ENCODE assay signal across 1 mouse cellular context in the genomic region with DNA sequence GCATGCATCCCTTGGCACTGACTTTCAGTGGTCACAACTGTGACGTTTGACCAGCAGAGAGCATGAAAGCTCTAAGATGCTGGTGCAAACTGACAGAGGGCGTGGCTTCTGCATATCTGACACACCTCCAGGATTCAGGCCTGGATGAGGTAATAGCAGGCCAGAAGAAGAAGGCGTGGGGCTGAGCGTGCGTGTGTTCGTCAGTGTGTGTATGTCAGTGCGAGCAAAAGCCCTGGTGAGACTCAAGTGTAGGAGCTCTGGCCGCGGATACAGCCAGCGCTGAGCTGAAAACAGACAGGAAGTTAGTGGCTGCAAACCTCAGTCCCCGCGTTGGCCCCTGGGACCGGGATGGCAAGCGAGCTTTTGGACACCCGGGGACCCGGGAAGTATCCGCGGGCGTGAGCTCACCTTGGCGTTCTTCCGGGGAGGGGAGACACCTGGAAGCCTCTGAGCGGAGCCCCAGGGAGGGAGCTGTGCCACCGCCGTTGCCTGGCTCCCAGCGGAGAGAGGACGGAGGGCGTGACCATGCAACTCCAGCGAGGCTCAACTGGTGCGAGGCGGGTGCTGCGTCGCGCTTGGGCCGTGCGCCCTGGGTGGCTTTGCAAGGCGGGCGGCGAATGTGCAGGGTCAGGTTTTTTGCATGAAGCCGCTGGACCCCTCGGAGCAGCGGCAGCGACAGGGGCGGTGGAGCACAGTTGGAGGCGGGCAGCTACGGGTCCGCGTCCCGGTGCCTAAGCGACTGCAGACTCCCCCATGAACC.
A peak's percentile ranks its signal among the peaks of the same experiment; 100 is the strongest.
TF ChIP-seq lines count a peak whose summit lies in the region.

No protein-coding gene starts in this region.

TF ChIP-seq in CH12.LX, 34 proteins besides CTCF, POLR2A, EP300 and RAD21 (continued from another document):
- TF ChIP-seq ZNF384 (IDR thresholded peaks at IDR 0.05; ENCODE audit: low read depth, low read length) (no peak), IRF4 (IDR thresholded peaks at IDR 0.05; ENCODE audit: low read depth, low read length) (no peak), MAZ (IDR thresholded peaks at IDR 0.05; ENCODE audit: low read depth, low read length) (no peak), GABPA (IDR thresholded peaks at IDR 0.05; ENCODE audit: insufficient replicate concordance, low read depth, low read length) (no peak), JUN (IDR thresholded peaks at IDR 0.05; ENCODE audit: insufficient read depth, low read depth, low read length) (no peak), ELF1 (IDR thresholded peaks at IDR 0.05; ENCODE audit: low read depth, low read length) (no peak), USF1 (IDR thresholded peaks at IDR 0.05; ENCODE audit: low read depth, low read length) (no peak), USF2 (conservative IDR thresholded peaks at IDR 0.05; ENCODE audit: low read depth, low read length) (no peak), MYC (IDR thresholded peaks at IDR 0.05; ENCODE audit: low read depth, low read length) (0 out of 2 replicates have a peak, but pooled peaks have one; percentile 24), ZKSCAN1 (IDR thresholded peaks at IDR 0.05; ENCODE audit: borderline replicate concordance, low read depth, low read length) (no peak), TCF12 (IDR thresholded peaks at IDR 0.05; ENCODE audit: low read depth, low read length) (no peak), MAFK (IDR thresholded peaks at IDR 0.05; ENCODE audit: insufficient replicate concordance, low read length) (no peak), SIN3A (IDR thresholded peaks at IDR 0.05; ENCODE audit: low read length) (peak; percentile 64; the same call in 1 of the 2 replicates), JUND (conservative IDR thresholded peaks at IDR 0.05; ENCODE audit: low read depth, low read length) (no peak), TBP (conservative IDR thresholded peaks at IDR 0.05; ENCODE audit: low read depth, low read length) (no peak), ETS1 (conservative IDR thresholded peaks at IDR 0.05; ENCODE audit: low read depth, low read length) (no peak), CHD2 (IDR thresholded peaks at IDR 0.05; ENCODE audit: low read length) (no peak), CHD1 (IDR thresholded peaks at IDR 0.05; ENCODE audit: low read depth, low read length) (no peak), HCFC1 (IDR thresholded peaks at IDR 0.05; ENCODE audit: low read depth, low read length) (no peak), E2F4 (IDR thresholded peaks at IDR 0.05; ENCODE audit: insufficient replicate concordance, low read depth, low read length) (no peak), MXI1 (IDR thresholded peaks at IDR 0.05; ENCODE audit: low read depth, low read length) (peak; percentile 84; the same call in 1 of the 2 replicates), SMC3 (IDR thresholded peaks at IDR 0.05; ENCODE audit: low read depth, low read length) (peak; percentile 68), NELFE (IDR thresholded peaks at IDR 0.05; ENCODE audit: low read depth, low read length) (no peak), ZMIZ1 (IDR thresholded peaks at IDR 0.05; ENCODE audit: low read depth, low read length) (no peak), ZC3H11A (IDR thresholded peaks at IDR 0.05; ENCODE audit: low read depth, low read length) (no peak), MAX (IDR thresholded peaks at IDR 0.05; ENCODE audit: low read length) (peak; percentile 40; the same call in 1 of the 2 replicates)
